Mouse (Mus musculus): Measurements from ENCODE around the gene Gm4737. TPM values are rescaled to one million over a fixed set of nuclear protein-coding genes. Genes with fewer than 3 reads are reported as not detected.
"Not testable (repeated sequence)": the region's sequence is repeated elsewhere in the genome, so short reads cannot be mapped to it uniquely, and the experiment has no call there.

Gene Gm4737
- 202 and 234 TPM in 2 replicates for total RNA-seq (2012; rRNA removed)

DNA sequence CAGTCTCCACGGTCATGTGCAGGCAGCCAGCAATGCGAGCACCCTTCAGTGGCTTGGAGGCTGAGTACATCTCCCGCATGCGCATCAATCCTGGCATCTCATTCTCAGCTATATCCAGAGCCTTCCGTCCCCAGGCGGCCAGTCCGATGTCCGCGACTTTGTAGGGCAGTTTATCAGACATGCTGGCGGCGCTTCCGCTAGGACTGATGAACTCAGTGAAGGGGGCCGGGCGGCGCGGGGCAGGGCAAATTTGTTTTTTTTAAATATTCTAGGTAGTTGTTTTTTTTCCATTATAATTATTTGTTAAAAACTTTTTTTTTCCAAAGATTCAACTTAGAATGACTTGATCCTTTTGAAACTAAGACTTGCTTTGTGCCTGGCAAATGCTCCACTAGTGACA, at the start of gene Gm4737:
Gene Gm4737, minus strand, starts transcription at position 246 of the 400 bp plus-strand sequence.
- in situ Hi-C loops (cut with MboI; ENCODE audit: low sequenced_read_pairs in 2 of 2, unreplicated experiment in 2 of 2); H3K27ac ChIP-seq (ENCODE audit: insufficient read depth, low read depth, low read length, poor library complexity, severe bottlenecking): not testable (repeated sequence)

DNA sequence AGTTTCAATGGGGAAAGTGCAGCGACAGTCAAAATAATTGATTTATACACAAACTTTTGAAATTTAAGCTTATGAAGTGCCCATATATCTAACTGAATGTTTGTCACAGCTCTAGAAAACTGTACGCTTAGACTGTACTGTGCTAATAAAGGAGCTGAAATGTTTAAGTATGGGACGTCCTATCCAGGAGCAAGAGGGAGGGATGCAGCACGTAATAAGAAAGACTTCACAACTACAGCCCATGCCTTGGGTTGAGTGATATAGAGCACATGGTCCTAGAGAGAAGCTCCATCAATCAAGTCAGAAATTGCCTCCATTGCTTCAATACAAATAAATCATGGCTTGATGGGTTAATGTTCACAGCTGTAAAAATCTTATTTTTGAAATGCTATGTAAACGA, 40.9 kb upstream of the Gm4737 start:
- Histone ChIP-seq H3K27ac (ENCODE audit: insufficient read depth, low read depth, low read length, poor library complexity, severe bottlenecking) (no peak overlapping the region), H3K9me3 (ENCODE audit: control insufficient read depth, insufficient read depth, low read depth, low read length) (no peaks in the 10 kb centered on the region), H3K9ac (ENCODE audit: insufficient read depth, low read depth, low read length, poor library complexity, severe bottlenecking) (no peak overlapping the region), H3K4me3 (ENCODE audit: insufficient read depth in 1 of 2, low read depth in 1 of 2, low read length in 2 of 2, poor library complexity in 1 of 2, severe bottlenecking in 1 of 2) (no peak overlapping the region), H3K4me1 (ENCODE audit: control insufficient read depth in 2 of 2, insufficient read depth in 2 of 2, low read length in 2 of 2, poor library complexity in 1 of 2) (no peaks in the 10 kb centered on the region), H3K36me3 (ENCODE audit: control insufficient read depth, insufficient read depth, low read length, poor library complexity, severe bottlenecking) (no peaks in the 10 kb centered on the region)
- DNase-seq (ENCODE audit: low read depth, low spot score): no peak
- in situ Hi-C loops (cut with MboI; ENCODE audit: low sequenced_read_pairs in 2 of 2, unreplicated experiment in 2 of 2): no loop called here
- TF ChIP-seq HCFC1 (IDR thresholded peaks at IDR 0.05; ENCODE audit: borderline replicate concordance, insufficient read depth, low read length) (no peak), MAFK (IDR thresholded peaks at IDR 0.05; ENCODE audit: insufficient read depth, low read depth, low read length) (no peak), ZC3H11A (IDR thresholded peaks at IDR 0.05; ENCODE audit: borderline replicate concordance, low read depth, low read length) (no peak), CHD2 (IDR thresholded peaks at IDR 0.05; ENCODE audit: low read depth, low read length) (no peak), ZNF384 (IDR thresholded peaks at IDR 0.05; ENCODE audit: low read depth, low read length) (no peak)

More for the DNA sequence above, at the start of gene Gm4737:
- not testable (repeated sequence) for DNase-seq (ENCODE audit: low read depth, low spot score); H3K4me1 ChIP-seq (ENCODE audit: control insufficient read depth in 2 of 2, insufficient read depth in 2 of 2, low read length in 2 of 2, poor library complexity in 1 of 2); H3K4me3 ChIP-seq (ENCODE audit: insufficient read depth in 1 of 2, low read depth in 1 of 2, low read length in 2 of 2, poor library complexity in 1 of 2, severe bottlenecking in 1 of 2); H3K9me3 ChIP-seq (ENCODE audit: control insufficient read depth, insufficient read depth, low read depth, low read length); H3K36me3 ChIP-seq (ENCODE audit: control insufficient read depth, insufficient read depth, low read length, poor library complexity, severe bottlenecking); H3K9ac ChIP-seq (ENCODE audit: insufficient read depth, low read depth, low read length, poor library complexity, severe bottlenecking)

DNA sequence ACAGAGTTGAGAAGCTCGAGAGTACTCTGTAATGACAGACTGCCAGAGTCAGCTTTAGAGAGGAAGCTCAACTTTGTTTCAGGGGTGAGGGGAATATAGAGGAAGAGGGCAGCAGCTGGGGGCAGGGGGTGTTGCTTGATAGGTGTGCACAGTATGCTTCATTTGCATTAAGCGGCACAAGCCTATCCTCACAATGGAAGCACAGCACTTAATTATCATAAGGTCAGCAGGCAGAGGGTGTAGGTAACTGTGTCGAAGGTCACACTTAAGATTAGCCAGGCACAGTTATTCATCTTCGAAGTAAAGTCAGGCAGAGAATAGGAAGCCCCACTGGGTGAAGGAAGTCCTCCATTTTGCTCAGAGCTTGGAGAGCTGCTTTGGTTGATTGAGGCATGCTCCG, 28.2 kb upstream of the Gm4737 start:
- Histone ChIP-seq H3K4me3 (ENCODE audit: insufficient read depth in 1 of 2, low read depth in 1 of 2, low read length in 2 of 2, poor library complexity in 1 of 2, severe bottlenecking in 1 of 2) (no peak overlapping the region), H3K9ac (ENCODE audit: insufficient read depth, low read depth, low read length, poor library complexity, severe bottlenecking) (no peak overlapping the region), H3K9me3 (ENCODE audit: control insufficient read depth, insufficient read depth, low read depth, low read length) (no peaks in the 10 kb centered on the region), H3K27ac (ENCODE audit: insufficient read depth, low read depth, low read length, poor library complexity, severe bottlenecking) (no peak overlapping the region), H3K4me1 (ENCODE audit: control insufficient read depth in 2 of 2, insufficient read depth in 2 of 2, low read length in 2 of 2, poor library complexity in 1 of 2) (peaks cover 0 to 2% of the 10 kb centered on the region in 2 experiments; a peak in 1 of 4 replicates), H3K36me3 (ENCODE audit: control insufficient read depth, insufficient read depth, low read length, poor library complexity, severe bottlenecking) (no peaks in the 10 kb centered on the region)
- TF ChIP-seq HCFC1 (IDR thresholded peaks at IDR 0.05; ENCODE audit: borderline replicate concordance, insufficient read depth, low read length): no peak
- no peak for TF ChIP-seq CHD2 (IDR thresholded peaks at IDR 0.05; ENCODE audit: low read depth, low read length)
- TF ChIP-seq ZC3H11A (IDR thresholded peaks at IDR 0.05; ENCODE audit: borderline replicate concordance, low read depth, low read length): no peak
- no peak for TF ChIP-seq MAFK (IDR thresholded peaks at IDR 0.05; ENCODE audit: insufficient read depth, low read depth, low read length)
- TF ChIP-seq ZNF384 (IDR thresholded peaks at IDR 0.05; ENCODE audit: low read depth, low read length): no peak
- DNase-seq (ENCODE audit: low read depth, low spot score): peak; percentile 6
- in situ Hi-C loops (cut with MboI; ENCODE audit: low sequenced_read_pairs in 2 of 2, unreplicated experiment in 2 of 2): no loop called here

DNA sequence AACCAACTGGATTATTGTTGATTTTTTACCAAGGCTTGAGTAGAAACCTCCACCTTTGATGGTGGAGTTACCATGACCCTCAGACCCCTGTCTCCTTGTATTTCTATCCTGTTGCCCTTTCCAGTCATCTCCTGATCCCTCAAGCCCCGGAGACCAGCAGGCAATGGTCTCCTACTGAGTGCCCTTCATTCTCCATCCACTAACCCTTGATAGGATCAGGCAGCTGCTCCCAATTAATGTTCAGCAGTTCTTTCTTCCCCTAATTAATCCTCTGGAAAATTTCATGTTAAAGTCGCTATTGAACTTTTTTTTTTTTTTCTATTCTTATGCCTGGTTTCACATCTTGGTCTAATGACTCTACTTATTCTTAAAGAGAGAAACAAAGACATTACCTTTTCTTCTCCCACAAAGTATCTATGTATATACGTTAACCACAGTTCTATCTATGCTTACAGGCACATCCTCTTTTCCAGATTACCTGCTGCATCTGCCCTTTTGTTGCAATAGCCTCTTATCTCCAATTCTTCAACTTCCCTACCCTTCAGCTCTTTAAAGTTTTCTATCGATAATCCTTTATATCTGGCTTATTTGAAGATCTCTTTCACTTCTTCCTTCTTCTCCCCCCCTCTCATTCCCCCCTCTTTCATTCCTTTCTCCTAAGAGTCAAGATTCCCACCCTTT, 23.4 kb upstream of the Gm4737 start:
- DNase-seq (ENCODE audit: low read depth, low spot score): no peak
- no peak overlapping the region for H3K27ac ChIP-seq (ENCODE audit: insufficient read depth, low read depth, low read length, poor library complexity, severe bottlenecking)
- no peak overlapping the region for H3K4me3 ChIP-seq (ENCODE audit: insufficient read depth in 1 of 2, low read depth in 1 of 2, low read length in 2 of 2, poor library complexity in 1 of 2, severe bottlenecking in 1 of 2)
- TF ChIP-seq CHD2 (IDR thresholded peaks at IDR 0.05; ENCODE audit: low read depth, low read length): no peak
- no peak for TF ChIP-seq ZC3H11A (IDR thresholded peaks at IDR 0.05; ENCODE audit: borderline replicate concordance, low read depth, low read length)
- TF ChIP-seq MAFK (IDR thresholded peaks at IDR 0.05; ENCODE audit: insufficient read depth, low read depth, low read length): no peak
- no peak for TF ChIP-seq HCFC1 (IDR thresholded peaks at IDR 0.05; ENCODE audit: borderline replicate concordance, insufficient read depth, low read length)
- no peak for TF ChIP-seq ZNF384 (IDR thresholded peaks at IDR 0.05; ENCODE audit: low read depth, low read length)
- no peak overlapping the region for H3K9ac ChIP-seq (ENCODE audit: insufficient read depth, low read depth, low read length, poor library complexity, severe bottlenecking)
- in situ Hi-C loops (cut with MboI; ENCODE audit: low sequenced_read_pairs in 2 of 2, unreplicated experiment in 2 of 2): no loop called here
- no peaks in the 10 kb centered on the region for H3K9me3 ChIP-seq (ENCODE audit: control insufficient read depth, insufficient read depth, low read depth, low read length)
- H3K36me3 ChIP-seq (ENCODE audit: control insufficient read depth, insufficient read depth, low read length, poor library complexity, severe bottlenecking): no peaks in the 10 kb centered on the region
- peaks cover 0 to 2% of the 10 kb centered on the region in 2 experiments; a peak in 1 of 4 replicates for H3K4me1 ChIP-seq (ENCODE audit: control insufficient read depth in 2 of 2, insufficient read depth in 2 of 2, low read length in 2 of 2, poor library complexity in 1 of 2)

DNA sequence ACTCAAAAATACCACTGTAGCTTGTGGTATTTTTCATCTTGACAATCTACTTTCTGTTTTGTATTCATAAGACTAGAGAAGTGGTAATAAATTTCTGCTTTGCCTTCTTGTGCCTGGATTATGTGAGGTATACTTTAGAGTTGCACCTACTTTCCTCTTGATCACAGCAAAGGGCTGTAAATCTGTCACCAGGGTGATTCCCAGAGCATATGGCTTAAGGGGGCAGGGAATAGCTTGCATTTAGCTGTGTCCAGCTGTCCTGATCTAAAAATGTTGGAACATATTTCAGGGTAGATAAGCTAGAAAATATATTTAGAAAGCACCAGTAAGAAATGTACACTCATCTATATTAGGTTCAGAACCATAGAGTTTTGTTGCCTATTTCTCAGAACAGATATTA, 18.2 kb upstream of the Gm4737 start:
- DNase-seq (ENCODE audit: low read depth, low spot score): no peak
- in situ Hi-C loops (cut with MboI; ENCODE audit: low sequenced_read_pairs in 2 of 2, unreplicated experiment in 2 of 2): no loop called here
- no peak for TF ChIP-seq ZC3H11A (IDR thresholded peaks at IDR 0.05; ENCODE audit: borderline replicate concordance, low read depth, low read length)
- TF ChIP-seq MAFK (IDR thresholded peaks at IDR 0.05; ENCODE audit: insufficient read depth, low read depth, low read length): no peak
- no peak for TF ChIP-seq HCFC1 (IDR thresholded peaks at IDR 0.05; ENCODE audit: borderline replicate concordance, insufficient read depth, low read length)
- TF ChIP-seq ZNF384 (IDR thresholded peaks at IDR 0.05; ENCODE audit: low read depth, low read length): no peak
- no peak for TF ChIP-seq CHD2 (IDR thresholded peaks at IDR 0.05; ENCODE audit: low read depth, low read length)
- Histone ChIP-seq H3K9ac (ENCODE audit: insufficient read depth, low read depth, low read length, poor library complexity, severe bottlenecking) (no peak overlapping the region), H3K4me3 (ENCODE audit: insufficient read depth in 1 of 2, low read depth in 1 of 2, low read length in 2 of 2, poor library complexity in 1 of 2, severe bottlenecking in 1 of 2) (no peak overlapping the region), H3K4me1 (ENCODE audit: control insufficient read depth in 2 of 2, insufficient read depth in 2 of 2, low read length in 2 of 2, poor library complexity in 1 of 2) (no peaks in the 10 kb centered on the region), H3K9me3 (ENCODE audit: control insufficient read depth, insufficient read depth, low read depth, low read length) (no peaks in the 10 kb centered on the region), H3K27ac (ENCODE audit: insufficient read depth, low read depth, low read length, poor library complexity, severe bottlenecking) (no peak overlapping the region), H3K36me3 (ENCODE audit: control insufficient read depth, insufficient read depth, low read length, poor library complexity, severe bottlenecking) (no peaks in the 10 kb centered on the region)
